Mouse (Mus musculus) limb, embryonic 15.5 days (tissue): Measurements from ENCODE around the gene Kank2. TPM values are rescaled to one million over a fixed set of nuclear protein-coding genes. Genes with fewer than 3 reads are reported as not detected.
A peak's percentile ranks its signal among the peaks of the same experiment; 100 is the strongest.

Experiments used
- ATAC-seq: fragments of 200-750 bp; cut with Nextera tagmentation; 2 replicates; pipeline ENCODE4 v1.8.0; 2017; ENCODE audit warnings: low read depth, moderate TSS enrichment; ENCODE audit not compliant: insufficient number of reproducible peaks, low FRiP score, low TSS enrichment
- H3K27ac ChIP-seq: fragments of 300-500 bp; sonication (generic); 2 replicates; pipeline ENCODE4 v1.5.1; 2015; ENCODE audit warnings: moderate library complexity, mild to moderate bottlenecking, inconsistent platforms
- H3K27me3 ChIP-seq: fragments of 300-500 bp; sonication (generic); 2 replicates; pipeline ENCODE4 v1.6.1; 2015; ENCODE audit warnings: inconsistent platforms
- H3K36me3 ChIP-seq: fragments of 300-500 bp; sonication (generic); 2 replicates; pipeline ENCODE4 v1.6.1; 2015; ENCODE audit warnings: inconsistent platforms
- H3K4me1 ChIP-seq: fragments of 300-500 bp; sonication (generic); 2 replicates; pipeline ENCODE4 v1.6.1; 2015; ENCODE audit warnings: inconsistent platforms
- H3K4me2 ChIP-seq: fragments of 300-500 bp; sonication (generic); 2 replicates; pipeline ENCODE4 v1.6.1; 2015; ENCODE audit warnings: mild to moderate bottlenecking, inconsistent platforms
- H3K4me3 ChIP-seq: fragments of 300-500 bp; sonication (generic); 2 replicates; pipeline ENCODE4 v1.5.1; 2015; ENCODE audit warnings: mild to moderate bottlenecking, inconsistent platforms
- H3K9ac ChIP-seq: fragments of 300-500 bp; sonication (generic); 2 replicates; pipeline ENCODE4 v1.6.1; 2015; ENCODE audit warnings: inconsistent platforms
- H3K9me3 ChIP-seq: fragments of 300-500 bp; sonication (generic); 2 replicates; pipeline ENCODE4 v1.6.1; 2016; ENCODE audit warnings: inconsistent platforms
- WGBS: fragments of 180-500 bp; shearing (Covaris S2); methylation state at CpG from one replicate; pipeline ENCODE4 v1.1.7; 2015; 5-methylcytosine and 5-hydroxymethylcytosine counted together
- polyA plus RNA-seq: library from polyadenylated mRNA; unstranded; fragments of >200 nt; fragmentation: Nextera tagmentation; extraction: Ambion mirVana; gene quantifications from 2 replicates; pipeline ENCODE4 v1.2.1, GENCODE M21; 2015

Kank2 gene
- polyA plus RNA-seq = 20.9 and 22.7 TPM in 2 replicates

DNA sequence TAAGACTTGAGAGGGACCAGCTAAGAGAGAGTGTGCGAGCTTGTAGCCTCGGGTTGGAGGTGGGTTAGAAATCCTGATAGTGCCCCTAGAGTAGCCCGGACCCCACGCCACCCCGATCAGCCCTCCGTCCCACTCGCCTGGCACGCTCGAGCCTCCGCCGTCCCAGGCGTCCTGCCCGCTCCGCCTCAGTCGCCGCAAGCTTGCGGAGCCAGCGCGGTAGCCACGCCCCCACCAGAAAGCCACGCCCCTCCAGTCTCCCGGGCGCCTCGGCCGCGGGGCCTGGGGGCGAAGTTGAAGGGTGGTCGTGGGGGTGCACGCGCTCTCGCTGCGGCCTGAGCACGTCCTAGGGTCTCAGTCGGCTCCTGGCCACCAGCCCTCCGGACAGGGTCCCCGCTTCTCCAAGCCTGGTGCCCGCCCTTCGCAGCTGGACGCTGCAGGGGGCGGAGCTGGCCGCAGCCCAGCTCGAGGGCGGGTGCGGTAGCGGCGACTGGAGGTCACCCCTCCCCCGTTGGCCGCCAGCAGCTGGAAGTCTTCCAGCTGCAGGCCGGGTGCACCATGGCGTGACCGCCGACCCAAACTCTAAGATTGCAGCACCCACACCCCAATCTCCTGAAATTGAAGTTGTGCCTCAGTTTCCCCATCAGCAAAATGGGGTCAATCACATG is at the start of gene Kank2:
Gene Kank2, minus strand, starts transcription at position 400 of the 665 bp plus-strand sequence.
- Histone ChIP-seq H3K4me2 (peak within 1 kb of the TSS; percentile 79), H3K36me3 (peaks cover 49% of the 10 kb centered on the region), H3K4me3 (peak within 1 kb of the TSS; percentile 85), H3K9ac (peak within 1 kb of the TSS; percentile 84), H3K9me3 (no peaks in the 10 kb centered on the region), H3K4me1 (peaks cover 33% of the 10 kb centered on the region), H3K27me3 (no peaks in the 10 kb centered on the region), H3K27ac (peak within 1 kb of the TSS; percentile 97)
- peak; percentile 71 for ATAC-seq
- WGBS = under 1% methylated on average over 52 of the region's 52 CpGs

GRCm38 (mm10) chr9:21847926-21848325 is 49.4 kb upstream of the Kank2 start:
- Histone ChIP-seq H3K4me2 (peak overlapping the region; percentile 45; the same call in 1 of the 2 replicates), H3K9ac (no peak overlapping the region), H3K9me3 (no peaks in the 10 kb centered on the region), H3K27ac (peak overlapping the region; percentile 87), H3K36me3 (peaks cover 31% of the 10 kb centered on the region), H3K4me1 (peaks cover 69% of the 10 kb centered on the region), H3K4me3 (no peak overlapping the region), H3K27me3 (no peaks in the 10 kb centered on the region)
- 37% methylated on average over 10 of the region's 10 CpGs for WGBS
- no peak for ATAC-seq

GRCm38 (mm10) chr9:21847425-21847824 is 48.9 kb upstream of the Kank2 start:
- no peak overlapping the region for H3K9ac ChIP-seq
- WGBS = 9% methylated on average over 3 of the region's 3 CpGs
- peak overlapping the region; percentile 45 for H3K4me2 ChIP-seq
- no peaks in the 10 kb centered on the region for H3K9me3 ChIP-seq
- H3K27ac ChIP-seq = peak overlapping the region; percentile 87
- ATAC-seq = no peak
- H3K27me3 ChIP-seq = no peaks in the 10 kb centered on the region
- H3K36me3 ChIP-seq = peaks cover 36% of the 10 kb centered on the region
- H3K4me3 ChIP-seq = peak overlapping the region; percentile 27; the same call in 1 of the 2 replicates
- H3K4me1 ChIP-seq = peaks cover 69% of the 10 kb centered on the region

DNA sequence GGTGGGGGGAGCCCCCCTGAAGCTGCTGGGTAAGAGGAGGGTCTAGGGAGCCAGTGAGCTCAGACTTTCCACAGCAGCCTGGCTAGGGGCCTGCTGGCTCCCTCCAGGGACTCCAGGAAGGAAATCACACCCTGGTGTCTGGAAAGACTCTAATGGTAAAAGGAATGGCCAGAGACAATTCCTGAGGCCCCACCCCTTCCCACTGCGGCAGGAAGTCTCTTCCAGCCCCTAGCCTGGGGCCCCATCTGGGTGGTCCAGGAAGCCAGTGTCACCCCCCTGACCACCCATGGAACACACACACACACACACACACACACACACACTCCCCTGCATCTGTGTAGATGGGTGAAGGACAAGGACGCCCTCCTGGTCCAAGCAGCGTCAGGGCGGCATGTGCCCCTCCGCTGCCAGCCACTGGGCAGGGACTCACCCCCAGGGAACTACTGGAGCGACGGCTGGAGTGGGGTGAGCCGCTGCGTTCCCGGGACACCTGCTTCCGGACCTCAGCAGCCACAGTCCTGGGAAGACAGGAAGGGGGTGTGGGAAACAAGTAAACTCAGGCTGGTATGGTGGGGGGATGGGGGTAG is 48.3 kb upstream of the Kank2 start:
- Histone ChIP-seq H3K4me3 (peak overlapping the region; percentile 27), H3K9me3 (no peaks in the 10 kb centered on the region), H3K9ac (peak overlapping the region; percentile 37; the same call in 1 of the 2 replicates), H3K27me3 (no peaks in the 10 kb centered on the region), H3K4me2 (peak overlapping the region; percentile 45), H3K27ac (peak overlapping the region; percentile 87), H3K36me3 (peaks cover 37% of the 10 kb centered on the region), H3K4me1 (peaks cover 63% of the 10 kb centered on the region)
- ATAC-seq = peak; percentile 75
- 6% methylated on average over 11 of the region's 11 CpGs for WGBS

GRCm38 (mm10) chr9:21845381-21846080 is 47.0 kb upstream of the Kank2 start:
- no peak for ATAC-seq
- H3K4me1 ChIP-seq = peaks cover 57% of the 10 kb centered on the region
- no peak overlapping the region for H3K4me2 ChIP-seq
- H3K9ac ChIP-seq = no peak overlapping the region
- H3K36me3 ChIP-seq = peaks cover 37% of the 10 kb centered on the region
- H3K9me3 ChIP-seq = no peaks in the 10 kb centered on the region
- no peak overlapping the region for H3K4me3 ChIP-seq
- no peak overlapping the region for H3K27ac ChIP-seq
- 45% methylated on average over 14 of the region's 14 CpGs for WGBS
- H3K27me3 ChIP-seq = no peaks in the 10 kb centered on the region

DNA sequence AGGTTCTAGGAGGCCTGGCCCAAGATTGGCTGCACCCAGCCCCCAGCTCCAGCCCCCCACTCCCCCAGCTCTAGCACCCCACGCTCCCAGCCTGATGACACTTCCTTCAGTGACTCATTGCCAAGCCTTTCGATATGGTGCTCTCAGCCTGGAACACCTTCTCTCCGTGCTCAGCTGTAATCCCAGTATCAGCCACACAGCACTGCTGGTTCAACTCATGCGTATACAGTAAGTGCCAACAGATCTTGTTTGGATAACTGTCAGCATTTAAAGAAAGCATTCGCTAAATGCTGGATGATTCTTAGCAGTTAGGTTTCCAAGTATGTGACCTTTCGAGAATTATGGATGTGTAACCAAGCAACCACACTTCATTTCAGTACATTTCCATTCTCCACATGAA is 44.5 kb upstream of the Kank2 start:
- peaks cover 43% of the 10 kb centered on the region for H3K4me1 ChIP-seq
- no peak overlapping the region for H3K4me2 ChIP-seq
- no peaks in the 10 kb centered on the region for H3K9me3 ChIP-seq
- H3K4me3 ChIP-seq = no peak overlapping the region
- no peak for ATAC-seq
- H3K36me3 ChIP-seq = peaks cover 54% of the 10 kb centered on the region
- 72% methylated on average over 6 of the region's 6 CpGs for WGBS
- H3K27me3 ChIP-seq = no peaks in the 10 kb centered on the region
- no peak overlapping the region for H3K9ac ChIP-seq
- peak overlapping the region; percentile 64; the same call in 1 of the 2 replicates for H3K27ac ChIP-seq

GRCm38 (mm10) chr9:21842391-21842790 is 43.8 kb upstream of the Kank2 start:
- H3K27ac ChIP-seq = peak overlapping the region; percentile 64
- no peak overlapping the region for H3K4me3 ChIP-seq
- peaks cover 61% of the 10 kb centered on the region for H3K36me3 ChIP-seq
- 33% methylated on average over 5 of the region's 5 CpGs for WGBS
- H3K9me3 ChIP-seq = no peaks in the 10 kb centered on the region
- no peak for ATAC-seq
- no peak overlapping the region for H3K4me2 ChIP-seq
- H3K27me3 ChIP-seq = no peaks in the 10 kb centered on the region
- peaks cover 36% of the 10 kb centered on the region for H3K4me1 ChIP-seq
- H3K9ac ChIP-seq = no peak overlapping the region

GRCm38 (mm10) chr9:21841340-21841739 is 42.8 kb upstream of the Kank2 start:
- H3K4me3 ChIP-seq = no peak overlapping the region
- no peak overlapping the region for H3K4me2 ChIP-seq
- no peak overlapping the region for H3K9ac ChIP-seq
- no peaks in the 10 kb centered on the region for H3K9me3 ChIP-seq
- H3K36me3 ChIP-seq = peaks cover 71% of the 10 kb centered on the region
- H3K4me1 ChIP-seq = peaks cover 26% of the 10 kb centered on the region
- no peaks in the 10 kb centered on the region for H3K27me3 ChIP-seq
- ATAC-seq = no peak
- WGBS = 91% methylated on average over 6 of the region's 6 CpGs
- peak overlapping the region; percentile 43 for H3K27ac ChIP-seq

DNA sequence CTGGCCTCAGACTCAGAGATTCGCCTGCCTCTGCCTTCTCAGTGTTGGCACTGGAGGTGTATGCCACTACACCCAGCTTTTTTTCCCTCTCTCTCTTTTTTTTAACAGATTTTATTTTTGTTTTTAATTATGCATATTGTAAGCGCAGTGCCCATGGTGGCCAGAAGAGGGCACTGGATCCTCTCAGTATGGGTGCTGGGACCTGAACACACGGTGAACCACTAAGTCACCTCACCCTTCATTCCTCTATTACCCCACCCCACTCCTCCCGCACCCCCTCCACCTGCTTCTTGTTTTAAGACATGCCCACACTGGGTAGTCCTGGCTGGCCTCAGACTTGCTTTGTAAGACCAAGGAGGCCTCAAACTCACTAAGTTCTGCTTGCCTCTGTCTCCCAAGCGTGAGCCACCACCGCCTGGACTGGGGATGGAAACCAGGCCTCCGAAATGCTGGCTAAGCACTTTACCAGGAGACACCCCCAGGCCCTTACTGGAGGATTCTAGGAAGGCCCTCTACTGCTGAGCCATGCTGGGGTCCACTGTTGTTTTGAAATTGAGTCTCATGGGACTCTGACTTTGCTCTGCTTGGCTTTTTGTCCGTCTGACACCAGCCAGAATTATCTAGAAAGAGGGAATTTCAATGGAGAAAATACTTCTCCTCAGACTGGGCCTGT is 41.7 kb upstream of the Kank2 start:
- peaks cover 70% of the 10 kb centered on the region for H3K36me3 ChIP-seq
- H3K4me1 ChIP-seq = peaks cover 17% of the 10 kb centered on the region
- no peaks in the 10 kb centered on the region for H3K27me3 ChIP-seq
- no peak overlapping the region for H3K9ac ChIP-seq
- ATAC-seq = no peak
- peak overlapping the region; percentile 43; the same call in 1 of the 2 replicates for H3K27ac ChIP-seq
- no peaks in the 10 kb centered on the region for H3K9me3 ChIP-seq
- H3K4me3 ChIP-seq = no peak overlapping the region
- H3K4me2 ChIP-seq = no peak overlapping the region
- WGBS = 56% methylated on average over 8 of the region's 8 CpGs

DNA sequence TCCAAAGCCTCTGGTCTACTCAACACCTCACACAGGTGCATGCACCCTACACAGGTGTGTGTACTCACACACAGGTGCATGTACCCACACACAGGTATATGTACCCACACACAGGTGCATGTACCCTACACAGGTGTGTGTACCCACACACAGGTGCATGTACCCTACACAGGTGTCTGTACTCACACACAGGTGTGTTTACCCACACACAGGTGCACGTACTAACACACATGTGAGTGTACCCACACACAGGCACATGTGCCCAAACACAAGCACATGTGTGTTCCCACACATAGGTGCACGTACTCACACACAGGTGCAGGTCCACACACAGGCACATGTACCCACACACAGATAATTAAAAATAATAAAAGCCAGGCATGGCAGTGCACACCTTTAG is 39.1 kb upstream of the Kank2 start:
- Histone ChIP-seq H3K4me3 (no peak overlapping the region), H3K27ac (no peak overlapping the region), H3K36me3 (peaks cover 68% of the 10 kb centered on the region), H3K9ac (no peak overlapping the region), H3K4me2 (no peak overlapping the region), H3K27me3 (no peaks in the 10 kb centered on the region), H3K9me3 (no peaks in the 10 kb centered on the region), H3K4me1 (peaks cover 11% of the 10 kb centered on the region)
- no peak for ATAC-seq
- 91% methylated on average over 2 of the region's 2 CpGs for WGBS

- H3K4me2 ChIP-seq = no peak within 1 kb of the TSS
- peaks cover 83% of the 10 kb centered on the region for H3K36me3 ChIP-seq
- no peak within 1 kb of the TSS for H3K27ac ChIP-seq
- no peak for ATAC-seq
- H3K4me1 ChIP-seq = peaks cover 4% of the 10 kb centered on the region; the same call in 1 of the 2 replicates
- no peaks in the 10 kb centered on the region for H3K27me3 ChIP-seq
- H3K9ac ChIP-seq = no peak within 1 kb of the TSS
- no peaks in the 10 kb centered on the region for H3K9me3 ChIP-seq
- WGBS = 93% methylated on average over 15 of the region's 15 CpGs
- H3K4me3 ChIP-seq = no peak within 1 kb of the TSS
Measured at GRCm38 (mm10) chr9:21835258-21835912, 36.8 kb upstream of the Kank2 start, which contains the start of gene Angptl8. Angptl8 (plus strand) TSS chr9:21835510.
